Mouse (Mus musculus) MEL (cell line): ENCODE measurements around the gene Flcn. TPM values are rescaled to one million over a fixed set of nuclear protein-coding genes. Genes with fewer than 3 reads are reported as not detected.

Experiments used
- DNase-seq: peaks from one replicate; pipeline ENCODE4 v3.0.0; 2011; ENCODE audit warnings: low read depth, low spot score
- H3K27ac ChIP-seq: 2 replicates; pipeline ENCODE4 v1.5.1; 2012; ENCODE audit warnings: low read depth, mild to moderate bottlenecking, control low read depth, low read length, moderate library complexity; ENCODE audit not compliant: control insufficient read depth
- H3K27me3 ChIP-seq, 2 experiments: fragments of 150-350 bp in 1 of 2; sonication (generic) in 1 of 2; 2 replicates each; pipeline ENCODE4 v1.6.1; 2012; ENCODE audit warnings: low read length in 2 of 2, mild to moderate bottlenecking in 2 of 2, improper control_type of control experiment in 1 of 2, moderate library complexity in 1 of 2; ENCODE audit not compliant: insufficient read depth in 2 of 2, control insufficient read depth in 1 of 2
- H3K36me3 ChIP-seq, 2 experiments: 2 replicates each; pipeline ENCODE4 v1.6.1; 2012 to 2014; ENCODE audit warnings: low read length in 2 of 2, improper control_type of control experiment in 1 of 2, inconsistent platforms in 1 of 2, mild to moderate bottlenecking in 1 of 2; ENCODE audit not compliant: insufficient read depth in 2 of 2, control insufficient read depth in 1 of 2
- H3K4me1 ChIP-seq, 2 experiments: fragments of 150-350 bp in 1 of 2; sonication (generic) in 1 of 2; 2 replicates each; pipeline ENCODE4 v1.6.1; 2012; ENCODE audit warnings: low read length in 2 of 2, improper control_type of control experiment in 1 of 2, mild to moderate bottlenecking in 1 of 2; ENCODE audit not compliant: insufficient read depth in 2 of 2, control insufficient read depth in 1 of 2
- H3K4me3 ChIP-seq, 2 experiments: fragments of 150-350 bp in 1 of 2; sonication (generic) in 1 of 2; 2 replicates each; pipeline ENCODE4 v1.5.1; 2012; ENCODE audit warnings: low read depth in 2 of 2, low read length in 2 of 2, mild to moderate bottlenecking in 2 of 2, moderate library complexity in 2 of 2, control low read depth in 1 of 2, improper control_type of control experiment in 1 of 2; ENCODE audit not compliant: control insufficient read depth in 1 of 2, insufficient read depth in 1 of 2
- H3K79me2 ChIP-seq: 2 replicates; pipeline ENCODE4 v1.6.1; 2012; ENCODE audit warnings: mild to moderate bottlenecking, low read length, moderate library complexity; ENCODE audit not compliant: control insufficient read depth, poor library complexity, insufficient read depth
- H3K9ac ChIP-seq: 2 replicates; pipeline ENCODE4 v1.6.1; 2012; ENCODE audit warnings: low read depth, mild to moderate bottlenecking, control low read depth, low read length, moderate library complexity; ENCODE audit not compliant: control insufficient read depth, poor library complexity, severe bottlenecking
- H3K9me3 ChIP-seq: fragments of 150-350 bp; sonication (generic); replicated peaks from 2 replicates; pipeline ENCODE4 v1.6.1; 2012; ENCODE audit warnings: mild to moderate bottlenecking, low read length, improper control_type of control experiment, moderate library complexity; ENCODE audit not compliant: insufficient read depth
- BHLHE40 ChIP-seq: IDR thresholded peaks from 2 replicates; pipeline ENCODE4 v1.6.1; 2012; ENCODE audit warnings: low read depth, mild to moderate bottlenecking, inconsistent platforms, low read length, improper control_type of control experiment, borderline replicate concordance
- CHD1 ChIP-seq: IDR thresholded peaks from 2 replicates; pipeline ENCODE4 v1.6.1; 2012; ENCODE audit warnings: low read depth, mild to moderate bottlenecking, inconsistent platforms, low read length, improper control_type of control experiment
- CHD2 ChIP-seq: IDR thresholded peaks from 2 replicates; pipeline ENCODE4 v1.6.1; 2011; ENCODE audit warnings: low read length, improper control_type of control experiment
- CTCF ChIP-seq, 3 experiments: IDR thresholded peaks in 2 of 3; conservative IDR thresholded peaks in 1 of 3; 2 replicates each; pipeline ENCODE4 v1.5.1; 2011 to 2012; ENCODE audit warnings: low read length in 3 of 3, low read depth in 2 of 3, mild to moderate bottlenecking in 2 of 3, improper control_type of control experiment in 1 of 3, inconsistent platforms in 1 of 3, mixed read lengths in 1 of 3, moderate library complexity in 1 of 3; ENCODE audit not compliant: control insufficient read depth in 1 of 3, insufficient read depth in 1 of 3, poor library complexity in 1 of 3, severe bottlenecking in 1 of 3
- E2F4 ChIP-seq: IDR thresholded peaks from 2 replicates; pipeline ENCODE4 v1.6.1; 2011; ENCODE audit warnings: low read depth, low read length, improper control_type of control experiment, borderline replicate concordance
- EP300 ChIP-seq, 2 experiments: IDR thresholded peaks; 2 replicates each; pipeline ENCODE4 v1.6.1; 2011; ENCODE audit warnings: improper control_type of control experiment in 2 of 2, low read length in 2 of 2, low read depth in 1 of 2, mild to moderate bottlenecking in 1 of 2
- ETS1 ChIP-seq: IDR thresholded peaks from 2 replicates; pipeline ENCODE4 v1.6.1; 2012; ENCODE audit warnings: low read depth, mild to moderate bottlenecking, inconsistent platforms, low read length, improper control_type of control experiment, moderate library complexity
- GABPA ChIP-seq: IDR thresholded peaks from 2 replicates; pipeline ENCODE4 v1.6.1; 2012; ENCODE audit warnings: low read depth, mild to moderate bottlenecking, inconsistent platforms, low read length, improper control_type of control experiment, moderate library complexity
- GATA1 ChIP-seq: IDR thresholded peaks from 2 replicates; pipeline ENCODE4 v1.6.1; 2011; ENCODE audit warnings: low read depth, low read length, improper control_type of control experiment
- HCFC1 ChIP-seq: IDR thresholded peaks from 2 replicates; pipeline ENCODE4 v1.6.1; 2012; ENCODE audit warnings: low read depth, mild to moderate bottlenecking, inconsistent platforms, low read length, improper control_type of control experiment, moderate library complexity
- MAFK ChIP-seq: IDR thresholded peaks from 2 replicates; pipeline ENCODE4 v1.6.1; 2011; ENCODE audit warnings: low read depth, mild to moderate bottlenecking, low read length, improper control_type of control experiment, borderline replicate concordance
- MAX ChIP-seq: IDR thresholded peaks from 2 replicates; pipeline ENCODE4 v1.6.1; 2011; ENCODE audit warnings: low read length, improper control_type of control experiment
- MAZ ChIP-seq: IDR thresholded peaks from 2 replicates; pipeline ENCODE4 v1.6.1; 2012; ENCODE audit warnings: low read depth, mild to moderate bottlenecking, inconsistent platforms, low read length, improper control_type of control experiment
- MXI1 ChIP-seq: IDR thresholded peaks from 2 replicates; pipeline ENCODE4 v1.6.1; 2011; ENCODE audit warnings: mild to moderate bottlenecking, low read depth, low read length, improper control_type of control experiment
- MYB ChIP-seq: IDR thresholded peaks from 2 replicates; pipeline ENCODE4 v1.6.1; 2011; ENCODE audit warnings: mild to moderate bottlenecking, low read depth, low read length, improper control_type of control experiment
- MYC ChIP-seq: IDR thresholded peaks from 2 replicates; pipeline ENCODE4 v1.6.1; 2011; ENCODE audit warnings: low read depth, mild to moderate bottlenecking, low read length, improper control_type of control experiment, moderate library complexity
- NRF1 ChIP-seq: IDR thresholded peaks from 2 replicates; pipeline ENCODE4 v1.6.1; 2014; ENCODE audit warnings: low read depth, mild to moderate bottlenecking, inconsistent platforms, low read length, improper control_type of control experiment, moderate library complexity; ENCODE audit not compliant: poor library complexity, insufficient read depth, severe bottlenecking
- POLR2A ChIP-seq, 2 experiments: IDR thresholded peaks; 2 replicates each; pipeline ENCODE4 v1.6.1; 2011 to 2012; ENCODE audit warnings: low read length in 2 of 2, mild to moderate bottlenecking in 2 of 2, control low read depth in 1 of 2, improper control_type of control experiment in 1 of 2, low read depth in 1 of 2, moderate library complexity in 1 of 2; ENCODE audit not compliant: control insufficient read depth in 1 of 2, insufficient read depth in 1 of 2, poor library complexity in 1 of 2
- POLR2AphosphoS2 ChIP-seq: IDR thresholded peaks from 2 replicates; pipeline ENCODE4 v1.6.1; 2011; ENCODE audit warnings: low read length, improper control_type of control experiment
- RAD21 ChIP-seq: IDR thresholded peaks from 2 replicates; pipeline ENCODE4 v1.6.1; 2011; ENCODE audit warnings: mild to moderate bottlenecking, low read depth, low read length, improper control_type of control experiment
- RCOR1 ChIP-seq: IDR thresholded peaks from 2 replicates; pipeline ENCODE4 v1.6.1; 2012; ENCODE audit warnings: low read depth, mild to moderate bottlenecking, inconsistent platforms, low read length, improper control_type of control experiment
- SIN3A ChIP-seq: IDR thresholded peaks from 2 replicates; pipeline ENCODE4 v1.6.1; 2012; ENCODE audit warnings: low read length, improper control_type of control experiment, inconsistent platforms
- SMC3 ChIP-seq: IDR thresholded peaks from 2 replicates; pipeline ENCODE4 v1.6.1; 2011; ENCODE audit warnings: low read depth, low read length, improper control_type of control experiment
- TBP ChIP-seq: IDR thresholded peaks from 2 replicates; pipeline ENCODE4 v1.8.0; 2011; ENCODE audit warnings: low read depth, low read length, improper control_type of control experiment
- TCF12 ChIP-seq: IDR thresholded peaks from 2 replicates; pipeline ENCODE4 v1.6.1; 2014; ENCODE audit warnings: low read depth, mild to moderate bottlenecking, inconsistent platforms, low read length, improper control_type of control experiment, moderate library complexity
- USF1 ChIP-seq: IDR thresholded peaks from 2 replicates; pipeline ENCODE4 v1.6.1; 2014; ENCODE audit warnings: low read depth, mild to moderate bottlenecking, inconsistent platforms, low read length, improper control_type of control experiment, moderate library complexity
- ZC3H11A ChIP-seq: IDR thresholded peaks from 2 replicates; pipeline ENCODE4 v1.6.1; 2012; ENCODE audit warnings: low read depth, mild to moderate bottlenecking, inconsistent platforms, low read length, improper control_type of control experiment
- ZKSCAN1 ChIP-seq: IDR thresholded peaks from 2 replicates; pipeline ENCODE4 v1.6.1; 2012; ENCODE audit warnings: low read depth, mild to moderate bottlenecking, inconsistent platforms, low read length, improper control_type of control experiment, moderate library complexity
- polyA plus RNA-seq, 2 experiments: library from polyadenylated mRNA; stranded (reverse) in 1 of 2; unstranded in 1 of 2; fragments of >175 nt in 1 of 2; fragments of >200 nt in 1 of 2; gene quantifications; 2 replicates each; pipeline versions ENCODE4 v1.2.1 to v1.2.4; 2012; ENCODE audit warnings: low replicate concordance in 2 of 2, low read depth in 1 of 2; ENCODE audit not compliant: insufficient read length in 2 of 2, insufficient read depth in 1 of 2, missing spikeins in 1 of 2
- total RNA-seq: library from RNA; depleted of rRNA; stranded (reverse); fragments of 300-350 nt; gene quantifications from 2 replicates; pipeline ENCODE4 v1.2.3, GENCODE M21; 2012

Gene Flcn
- total and polyA plus RNA-seq, 3 experiments, result 33.7 to 36.1 TPM; not detected in 1

DNA sequence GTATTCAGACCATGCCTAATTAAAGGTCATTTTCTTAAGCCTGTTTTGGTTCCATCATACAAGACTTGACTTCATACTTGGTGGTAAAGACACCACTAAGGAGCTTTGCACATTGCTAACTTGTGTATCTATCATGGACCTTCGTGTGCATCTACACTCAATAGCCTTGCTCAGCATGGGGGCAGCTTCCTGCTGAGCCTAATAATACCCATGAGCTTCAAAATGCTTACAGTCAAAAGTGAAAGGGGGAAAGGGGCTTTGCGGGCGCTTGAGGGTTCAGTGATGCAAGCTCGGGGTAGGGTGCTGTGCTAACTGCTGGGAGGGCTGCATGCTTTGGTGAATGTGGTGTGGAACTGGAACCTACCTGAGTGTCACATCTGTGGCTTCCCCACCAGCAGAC, 53.5 kb downstream of the Flcn start:
- peaks cover 2 to 12% of the 10 kb centered on the region in 2 experiments for H3K4me1 ChIP-seq
- no peak overlapping the region for H3K4me3 ChIP-seq
- DNase-seq, result no peak
- no peak overlapping the region for H3K9ac ChIP-seq
- TF ChIP-seq SMC3, result no peak
- TF ChIP-seq POLR2A (IDR thresholded peaks at IDR 0.05; ENCODE audit: control insufficient read depth in 1 of 2, insufficient read depth in 1 of 2, low read depth in 1 of 2, low read length in 2 of 2, poor library complexity in 1 of 2), result no peak
- TF ChIP-seq POLR2AphosphoS2, result no peak
- no peak for TF ChIP-seq BHLHE40
- TF ChIP-seq E2F4, result no peak
- no peak for TF ChIP-seq MAX
- no peak for TF ChIP-seq GABPA
- TF ChIP-seq, all 39 proteins: peak for 0
- peaks cover 14 to 27% of the 10 kb centered on the region in 2 experiments for H3K36me3 ChIP-seq
- H3K9me3 ChIP-seq, result no peaks in the 10 kb centered on the region
- H3K27ac ChIP-seq, result no peak overlapping the region
- no peaks in the 10 kb centered on the region for H3K27me3 ChIP-seq
- H3K79me2 ChIP-seq, result no peaks in the 10 kb centered on the region

DNA sequence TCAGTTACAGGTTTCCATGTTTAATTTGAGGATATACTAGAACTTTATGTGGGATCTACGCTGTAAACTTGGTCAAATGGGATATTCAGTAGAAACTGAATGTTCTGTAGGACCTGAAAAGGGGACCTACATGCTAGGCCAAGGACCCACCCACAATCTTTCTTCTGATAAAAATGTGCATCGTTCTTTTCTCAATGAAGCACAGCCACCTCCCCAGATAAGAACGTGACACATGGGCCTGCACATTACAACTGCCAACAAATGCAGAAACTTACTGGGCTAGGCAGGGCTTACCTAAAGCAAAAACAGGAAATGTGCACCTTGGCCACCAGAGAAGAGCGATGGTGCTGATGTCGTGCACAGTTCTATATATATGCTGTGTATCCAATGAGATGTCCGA, 55.3 kb downstream of the Flcn start:
- no peak overlapping the region; the same call in 1 of the 2 replicates for H3K27ac ChIP-seq
- H3K79me2 ChIP-seq, result no peaks in the 10 kb centered on the region
- TF ChIP-seq ETS1, result peak; percentile 75
- no peak for TF ChIP-seq TCF12
- TF ChIP-seq NRF1, result no peak
- peak; percentile 44; the same call in 1 of the 2 replicates for TF ChIP-seq MYB
- peak; percentile 63 for TF ChIP-seq EP300 (IDR thresholded peaks at IDR 0.05; ENCODE audit: low read depth in 1 of 2, low read length in 2 of 2)
- TF ChIP-seq TBP, result no peak
- no peak for TF ChIP-seq ZC3H11A
- TF ChIP-seq MAZ, result no peak
- TF ChIP-seq RCOR1, result peak; percentile 55; the same call in 1 of the 2 replicates
- peak; percentile 94 for TF ChIP-seq BHLHE40
- peak; percentile 81 for TF ChIP-seq SIN3A
- TF ChIP-seq HCFC1, result no peak
- no peak for TF ChIP-seq ZKSCAN1
- TF ChIP-seq GATA1, result peak; percentile 77
- no peak for TF ChIP-seq RAD21
- TF ChIP-seq POLR2A (IDR thresholded peaks at IDR 0.05; ENCODE audit: control insufficient read depth in 1 of 2, insufficient read depth in 1 of 2, low read depth in 1 of 2, low read length in 2 of 2, poor library complexity in 1 of 2), result no peak
- 0 out of 2 replicates have a peak, but pooled peaks have one; percentile 33 for TF ChIP-seq USF1
- TF ChIP-seq MAX, result peak; percentile 64; the same call in 1 of the 2 replicates
- TF ChIP-seq CHD1, result no peak
- no peak for TF ChIP-seq CHD2
- TF ChIP-seq MYC, result peak; percentile 74
- peak; percentile 90 for TF ChIP-seq MXI1
- no peak for TF ChIP-seq GABPA
- TF ChIP-seq MAFK, result no peak
- no peak for TF ChIP-seq CTCF (IDR thresholded peaks at IDR 0.05 in 2 of 3, conservative IDR thresholded peaks at IDR 0.05 in 1 of 3; ENCODE audit: control insufficient read depth in 1 of 3, insufficient read depth in 1 of 3, low read depth in 2 of 3, low read length in 3 of 3, poor library complexity in 1 of 3, severe bottlenecking in 1 of 3)
- H3K9me3 ChIP-seq, result no peaks in the 10 kb centered on the region
- H3K27me3 ChIP-seq, result no peaks in the 10 kb centered on the region
- H3K4me3 ChIP-seq, result no peak overlapping the region
- H3K9ac ChIP-seq, result no peak overlapping the region
- DNase-seq, result peak; percentile 84
- H3K36me3 ChIP-seq, result peaks cover 14 to 29% of the 10 kb centered on the region in 2 experiments
- peaks cover 2 to 12% of the 10 kb centered on the region in 2 experiments for H3K4me1 ChIP-seq
